Mouse (Mus musculus): ENCODE data around the gene Leng9. TPM values are rescaled to one million over a fixed set of nuclear protein-coding genes. Genes with fewer than 3 reads are reported as not detected.
A peak's percentile ranks its signal among the peaks of the same experiment; 100 is the strongest.

Leng9 gene
- polyA plus RNA-seq, 1 experiment: 0.73 TPM

GRCm38 (mm10) chr7:4130686-4131452 is 19.3 kb downstream of the Leng9 start:
- no peak overlapping the region for H3K4me3 ChIP-seq (ENCODE audit: low read depth, low read length)
- peaks cover 4% of the 10 kb centered on the region for H3K4me1 ChIP-seq (ENCODE audit: control insufficient read depth, insufficient read depth, low read length)
- TF ChIP-seq POLR2A (IDR thresholded peaks at IDR 0.05; ENCODE audit: insufficient read depth, low read length) (no peak), CTCF (IDR thresholded peaks at IDR 0.05; ENCODE audit: low read depth, low read length) (peak; percentile 97), EP300 (IDR thresholded peaks at IDR 0.05; ENCODE audit: insufficient read depth, low read depth, low read length) (0 out of 2 replicates have a peak, but pooled peaks have one; percentile 49)
- H3K27me3 ChIP-seq (ENCODE audit: control insufficient read depth, insufficient read depth, low read length, poor library complexity, severe bottlenecking): no peaks in the 10 kb centered on the region
- H3K36me3 ChIP-seq (ENCODE audit: control insufficient read depth, insufficient read depth, low read length, poor library complexity, severe bottlenecking): 0 out of 2 replicates have a peak, but pooled peaks cover 2% of the 10 kb centered on the region
- H3K9me3 ChIP-seq (replicated peaks; ENCODE audit: control insufficient read depth, insufficient read depth, low read length, poor library complexity, severe bottlenecking): no peaks in the 10 kb centered on the region
- H3K27ac ChIP-seq (ENCODE audit: insufficient read depth, low read length): no peak overlapping the region
- no peak overlapping the region for H3K9ac ChIP-seq (ENCODE audit: low read depth, poor library complexity, severe bottlenecking)

GRCm38 (mm10) chr7:4128860-4129259 is 21.3 kb downstream of the Leng9 start:
- no peak overlapping the region for H3K27ac ChIP-seq (ENCODE audit: insufficient read depth, low read length)

GRCm38 (mm10) chr7:4127894-4128293 is 22.3 kb downstream of the Leng9 start:
- Histone ChIP-seq H3K27ac (ENCODE audit: insufficient read depth, low read length) (no peak overlapping the region), H3K27me3 (ENCODE audit: control insufficient read depth, insufficient read depth, low read length, poor library complexity, severe bottlenecking) (no peaks in the 10 kb centered on the region), H3K9ac (ENCODE audit: low read depth, poor library complexity, severe bottlenecking) (no peak overlapping the region), H3K36me3 (ENCODE audit: control insufficient read depth, insufficient read depth, low read length, poor library complexity, severe bottlenecking) (0 out of 2 replicates have a peak, but pooled peaks cover 2% of the 10 kb centered on the region), H3K9me3 (replicated peaks; ENCODE audit: control insufficient read depth, insufficient read depth, low read length, poor library complexity, severe bottlenecking) (no peaks in the 10 kb centered on the region), H3K4me1 (ENCODE audit: control insufficient read depth, insufficient read depth, low read length) (peaks cover 8% of the 10 kb centered on the region), H3K4me3 (ENCODE audit: low read depth, low read length) (no peak overlapping the region)
- no peak for TF ChIP-seq POLR2A (IDR thresholded peaks at IDR 0.05; ENCODE audit: insufficient read depth, low read length)
- no peak for TF ChIP-seq CTCF (IDR thresholded peaks at IDR 0.05; ENCODE audit: low read depth, low read length)
- no peak for TF ChIP-seq EP300 (IDR thresholded peaks at IDR 0.05; ENCODE audit: insufficient read depth, low read depth, low read length)

More at GRCm38 (mm10) chr7:4128860-4129259, 21.3 kb downstream of the Leng9 start:
- Histone ChIP-seq H3K27me3 (ENCODE audit: control insufficient read depth, insufficient read depth, low read length, poor library complexity, severe bottlenecking) (no peaks in the 10 kb centered on the region), H3K4me1 (ENCODE audit: control insufficient read depth, insufficient read depth, low read length) (peaks cover 5% of the 10 kb centered on the region), H3K9me3 (replicated peaks; ENCODE audit: control insufficient read depth, insufficient read depth, low read length, poor library complexity, severe bottlenecking) (no peaks in the 10 kb centered on the region), H3K4me3 (ENCODE audit: low read depth, low read length) (no peak overlapping the region), H3K9ac (ENCODE audit: low read depth, poor library complexity, severe bottlenecking) (no peak overlapping the region), H3K36me3 (ENCODE audit: control insufficient read depth, insufficient read depth, low read length, poor library complexity, severe bottlenecking) (0 out of 2 replicates have a peak, but pooled peaks cover 2% of the 10 kb centered on the region)
- TF ChIP-seq EP300 (IDR thresholded peaks at IDR 0.05; ENCODE audit: insufficient read depth, low read depth, low read length) (no peak), CTCF (IDR thresholded peaks at IDR 0.05; ENCODE audit: low read depth, low read length) (no peak), POLR2A (IDR thresholded peaks at IDR 0.05; ENCODE audit: insufficient read depth, low read length) (no peak)

- H3K36me3 ChIP-seq (ENCODE audit: control insufficient read depth, insufficient read depth, low read length, poor library complexity, severe bottlenecking): 0 out of 2 replicates have a peak, but pooled peaks cover 2% of the 10 kb centered on the region
- no peak overlapping the region for H3K9ac ChIP-seq (ENCODE audit: low read depth, poor library complexity, severe bottlenecking)
- H3K4me3 ChIP-seq (ENCODE audit: low read depth, low read length): no peak overlapping the region
- H3K27ac ChIP-seq (ENCODE audit: insufficient read depth, low read length): no peak overlapping the region
- TF ChIP-seq POLR2A (IDR thresholded peaks at IDR 0.05; ENCODE audit: insufficient read depth, low read length) (no peak), EP300 (IDR thresholded peaks at IDR 0.05; ENCODE audit: insufficient read depth, low read depth, low read length) (no peak), CTCF (IDR thresholded peaks at IDR 0.05; ENCODE audit: low read depth, low read length) (no peak)
- H3K27me3 ChIP-seq (ENCODE audit: control insufficient read depth, insufficient read depth, low read length, poor library complexity, severe bottlenecking): no peaks in the 10 kb centered on the region
- H3K4me1 ChIP-seq (ENCODE audit: control insufficient read depth, insufficient read depth, low read length): peaks cover 11% of the 10 kb centered on the region
- H3K9me3 ChIP-seq (replicated peaks; ENCODE audit: control insufficient read depth, insufficient read depth, low read length, poor library complexity, severe bottlenecking): no peaks in the 10 kb centered on the region
Observed at GRCm38 (mm10) chr7:4126992-4127785, 23.0 kb downstream of the Leng9 start.

- Histone ChIP-seq H3K36me3 (ENCODE audit: control insufficient read depth, insufficient read depth, low read length, poor library complexity, severe bottlenecking) (0 out of 2 replicates have a peak, but pooled peaks cover 2% of the 10 kb centered on the region), H3K9ac (ENCODE audit: low read depth, poor library complexity, severe bottlenecking) (no peak overlapping the region), H3K27me3 (ENCODE audit: control insufficient read depth, insufficient read depth, low read length, poor library complexity, severe bottlenecking) (no peaks in the 10 kb centered on the region), H3K27ac (ENCODE audit: insufficient read depth, low read length) (peak overlapping the region; percentile 71), H3K9me3 (replicated peaks; ENCODE audit: control insufficient read depth, insufficient read depth, low read length, poor library complexity, severe bottlenecking) (no peaks in the 10 kb centered on the region), H3K4me3 (ENCODE audit: low read depth, low read length) (no peak overlapping the region), H3K4me1 (ENCODE audit: control insufficient read depth, insufficient read depth, low read length) (peaks cover 6% of the 10 kb centered on the region)
- no peak for TF ChIP-seq CTCF (IDR thresholded peaks at IDR 0.05; ENCODE audit: low read depth, low read length)
- TF ChIP-seq EP300 (IDR thresholded peaks at IDR 0.05; ENCODE audit: insufficient read depth, low read depth, low read length): peak; percentile 88
- TF ChIP-seq POLR2A (IDR thresholded peaks at IDR 0.05; ENCODE audit: insufficient read depth, low read length): no peak
Observed at GRCm38 (mm10) chr7:4125306-4125705, 24.9 kb downstream of the Leng9 start.

Data from ES-Bruce4 (cell line).